Mouse (Mus musculus) left cerebral cortex, adult 6 months (tissue): ENCODE data around the gene Defb36. TPM values are rescaled to one million over a fixed set of nuclear protein-coding genes. Genes with fewer than 3 reads are reported as not detected.

Experiments used
- long read RNA-seq, 2 experiments: library from polyadenylated mRNA; unstranded; transcript quantifications; one replicate each; pipeline ENCODE4 v2.0.0; 2019 to 2020
- polyA plus RNA-seq: library from polyadenylated mRNA; unstranded; fragments of <200 nt; fragmentation: Nextera tagmentation; gene quantifications from 2 replicates; pipeline ENCODE4 v1.2.3, GENCODE M21; 2021

The Defb36 gene
- polyA plus RNA-seq, result not detected in 2 replicates
- long read RNA-seq, experiment 1, result 0 reads
- long read RNA-seq, experiment 2, result 0 reads

DNA sequence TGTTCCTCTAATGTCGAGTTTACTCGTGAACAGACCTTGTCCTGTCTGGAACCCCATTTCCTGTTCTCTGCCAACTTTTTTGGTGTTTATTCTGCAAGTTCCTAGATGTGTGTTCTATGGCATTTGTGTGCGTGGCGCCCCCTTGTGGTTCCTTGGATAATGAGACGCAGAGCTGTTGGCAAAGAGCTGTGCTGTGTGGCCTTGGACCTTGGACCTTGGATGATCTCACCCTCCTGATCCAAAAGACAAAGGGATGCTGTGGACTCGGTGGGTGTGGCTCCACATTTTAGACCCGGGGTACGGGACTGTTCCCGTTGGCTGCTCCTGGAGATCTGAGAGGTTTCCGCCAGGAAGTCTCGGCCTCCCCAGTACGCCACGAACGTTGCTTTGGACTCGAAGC is at the start of gene Defb36:
TSS of gene Defb36 (plus strand) at position 271 of the 400 bp plus-strand sequence.

DNA sequence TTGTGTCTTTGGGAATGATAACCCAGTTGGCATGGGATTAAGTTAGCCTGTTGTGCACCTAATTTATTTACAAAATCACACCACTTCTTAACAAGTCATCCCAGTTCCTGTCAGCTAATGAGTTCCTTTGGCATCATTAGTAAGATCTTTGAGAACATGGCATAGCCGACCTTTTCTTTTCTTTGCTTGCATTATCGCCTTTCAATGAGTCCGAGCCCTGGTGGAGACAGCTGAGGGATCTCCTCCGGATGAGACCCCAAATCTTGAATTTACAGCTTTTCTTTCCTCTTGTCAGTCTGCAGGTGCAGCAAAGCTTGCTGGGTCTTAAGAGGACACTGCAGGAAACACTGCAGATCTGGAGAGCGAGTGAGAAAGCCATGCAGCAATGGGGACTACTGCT is 35.1 kb upstream of the Defb36 start, which contains the start of gene Gm17416:
TSS of gene Gm17416 (plus strand) at position 301 of the 400 bp plus-strand sequence.

DNA sequence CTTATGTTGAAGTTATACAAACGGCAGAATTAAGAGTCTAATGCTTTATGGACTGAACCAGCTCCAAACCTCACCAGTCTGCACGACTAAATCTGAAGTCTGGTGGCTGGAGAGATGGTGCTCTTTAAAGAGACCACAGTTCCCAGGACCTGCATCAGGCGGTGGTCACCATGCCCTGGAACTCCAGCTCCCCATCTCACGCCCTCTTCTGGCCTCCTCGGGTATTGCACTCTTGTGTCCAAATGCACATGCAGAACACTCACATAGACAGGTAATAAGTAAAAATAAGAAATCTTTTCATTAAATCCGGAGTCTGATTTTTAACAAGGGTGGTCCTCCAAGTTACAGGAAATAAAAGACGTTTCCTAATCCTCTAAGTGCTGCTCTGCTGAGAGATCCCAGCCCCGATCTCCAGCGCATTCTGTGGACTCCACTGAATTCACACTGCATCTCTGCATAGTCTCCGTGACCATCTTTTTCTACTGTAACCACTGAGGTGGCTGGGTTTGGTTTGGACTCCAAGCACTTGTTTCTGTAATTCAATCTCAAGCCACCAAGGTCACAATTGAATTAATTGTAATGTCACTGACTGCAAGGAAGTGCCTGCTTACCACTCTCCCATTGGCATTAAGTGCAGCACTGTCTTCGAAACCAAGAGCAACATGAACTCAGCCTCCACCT is 31.9 kb upstream of the Defb36 start, which contains the start of gene Defb21:
TSS of gene Defb21 (plus strand) at position 631 of the 681 bp plus-strand sequence.

DNA sequence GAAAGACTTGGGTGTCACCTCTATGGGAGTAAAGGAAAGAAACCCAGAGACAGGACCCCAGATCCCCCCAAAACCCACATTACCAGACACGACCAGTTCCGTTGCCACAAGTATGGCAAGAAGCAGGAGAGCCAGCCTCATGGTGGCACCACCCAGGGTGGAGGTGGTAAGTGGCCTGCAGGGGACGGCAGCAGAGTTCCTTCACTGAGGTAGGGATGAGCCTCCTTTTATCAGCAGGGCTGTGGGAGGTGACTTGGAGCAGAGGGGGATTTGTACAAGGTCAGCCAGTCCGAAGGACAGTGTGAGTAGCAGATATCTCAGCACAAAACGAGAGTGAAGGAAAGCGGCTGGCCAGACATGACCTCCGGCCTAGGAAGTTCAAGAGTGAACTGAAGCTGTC is 24.0 kb upstream of the Defb36 start, which contains the start of gene Defb19:
TSS of gene Defb19 (minus strand) at position 206 of the 400 bp plus-strand sequence.

DNA sequence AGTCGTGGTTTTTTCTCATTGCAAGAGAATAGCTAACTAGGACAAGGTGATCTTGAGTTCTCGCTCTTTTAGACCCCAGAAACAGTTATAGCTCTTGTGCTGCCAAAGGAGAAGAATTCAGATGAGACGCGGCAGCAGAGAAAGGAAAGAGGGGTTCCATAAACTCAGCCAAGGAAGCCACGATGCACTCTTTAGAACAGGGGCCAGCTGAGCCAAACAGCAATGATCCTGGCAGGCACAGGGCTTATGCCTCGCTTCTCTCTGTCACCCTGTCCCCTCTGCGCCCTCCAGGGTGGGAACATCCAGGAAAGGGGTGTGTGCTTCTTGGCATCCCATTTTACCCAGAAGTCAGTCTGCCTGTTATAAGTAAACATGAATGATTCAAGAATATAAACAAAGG is 4.8 kb upstream of the Defb36 start, which contains the start of gene Defb45:
TSS of gene Defb45 (minus strand) at position 101 of the 400 bp plus-strand sequence.

DNA sequence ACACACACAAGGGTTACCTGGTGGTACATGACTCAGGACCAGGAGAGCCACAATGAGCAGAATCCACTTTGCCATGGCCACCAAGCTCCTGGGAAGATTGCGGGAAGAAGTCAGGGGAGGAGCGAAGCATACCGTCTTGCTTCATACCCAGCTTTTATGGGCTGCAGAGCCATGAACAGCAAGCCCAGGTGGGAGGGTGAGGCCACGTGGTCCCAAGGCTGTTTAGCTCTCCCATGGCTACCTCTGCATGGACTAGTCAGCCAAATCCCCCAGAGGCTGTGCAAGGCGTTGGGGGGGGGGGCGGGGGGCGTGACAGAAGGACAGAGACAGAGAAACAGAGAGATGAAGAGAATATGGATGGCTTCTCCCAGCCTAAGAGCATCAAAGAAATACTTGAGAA is 18.8 kb downstream of the Defb36 start, which contains the start of gene Defb25:
TSS of gene Defb25 (minus strand) at position 101 of the 400 bp plus-strand sequence.

DNA sequence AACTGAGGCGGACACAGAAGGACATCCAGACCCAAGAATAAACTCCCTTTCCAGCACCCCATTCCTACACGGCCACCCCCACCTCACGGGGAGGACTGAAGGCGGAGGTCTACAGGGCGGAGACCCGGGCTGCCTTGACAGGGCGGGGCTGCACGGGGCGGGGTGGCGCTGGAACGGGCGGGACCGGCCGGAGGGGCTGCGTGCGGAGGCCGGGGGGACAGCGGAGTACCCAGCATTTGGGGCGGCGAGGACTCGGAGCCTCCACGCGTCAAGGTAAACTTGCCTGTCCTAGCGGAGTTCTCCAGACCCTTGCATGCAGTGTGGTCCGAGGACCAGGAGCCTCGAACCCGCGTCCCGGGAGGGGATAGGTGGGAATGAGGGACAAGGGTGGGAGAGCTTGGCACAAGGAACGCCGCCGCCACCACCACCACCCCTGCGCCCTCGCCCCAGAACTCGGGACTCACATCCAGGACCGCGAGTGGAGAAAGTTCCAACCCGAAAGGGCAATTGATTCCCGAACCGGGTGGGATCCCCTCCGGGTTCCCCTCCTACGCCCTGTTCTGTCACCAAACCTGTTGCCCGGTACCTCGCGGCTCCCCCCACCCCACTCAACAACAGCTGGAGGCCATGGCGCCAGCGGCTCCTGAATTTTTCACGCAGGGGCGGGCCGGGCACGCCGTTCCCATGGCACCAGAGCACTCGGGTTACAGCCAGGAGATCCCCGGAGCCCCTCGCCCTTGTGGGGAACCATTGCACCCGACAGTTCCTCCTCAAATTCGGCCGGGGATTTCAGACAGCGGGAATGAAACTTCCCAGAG is 22.9 kb downstream of the Defb36 start, which contains the start of gene Rem1:
TSS of gene Rem1 (plus strand) at position 178 of the 818 bp plus-strand sequence.

Other genes with a start within 250 kb of the Defb36 start
- gene Nrsn2, start 227.7 kb upstream of the Defb36 start, polyA plus RNA-seq, result 89.7 and 118 TPM in 2 replicates
- gene Sox12, start 206.3 kb upstream of the Defb36 start, polyA plus RNA-seq, result 1.3 and 1.6 TPM in 2 replicates
- 5.9 and 6.1 TPM in 2 replicates for gene Zcchc3, start 189.3 kb upstream of the Defb36 start, polyA plus RNA-seq
- gene 6820408C15Rik, start 188.7 kb upstream of the Defb36 start, polyA plus RNA-seq, result 1.4 and 2.0 TPM in 2 replicates
- not detected in 2 replicates for gene Defb23, start 139.7 kb upstream of the Defb36 start, polyA plus RNA-seq
- gene Defb20, start 127.3 kb upstream of the Defb36 start, polyA plus RNA-seq, result not detected in 2 replicates
- not detected in 2 replicates for gene Defb22, start 114.2 kb upstream of the Defb36 start, polyA plus RNA-seq
- not detected in 2 replicates for gene Defb26, start 92.6 kb upstream of the Defb36 start, polyA plus RNA-seq
- not detected in 2 replicates for gene Defb28, start 86.1 kb upstream of the Defb36 start, polyA plus RNA-seq
- not detected in 2 replicates for gene Defb29, start 64.2 kb upstream of the Defb36 start, polyA plus RNA-seq
- gene Gm17416, start 35.0 kb upstream of the Defb36 start, polyA plus RNA-seq, result not detected in 2 replicates
- gene Defb21, start 31.6 kb upstream of the Defb36 start, polyA plus RNA-seq, result not detected in 2 replicates
- not detected in 2 replicates for gene Defb19, start 24.0 kb upstream of the Defb36 start, polyA plus RNA-seq
- gene Defb45, start 4.9 kb upstream of the Defb36 start, polyA plus RNA-seq, result not detected in 2 replicates
- gene Defb25, start 18.7 kb downstream of the Defb36 start, polyA plus RNA-seq, result not detected in 2 replicates
- gene Rem1, start 22.6 kb downstream of the Defb36 start, polyA plus RNA-seq, result 0.38 and 0.47 TPM in 2 replicates
- 53.8 and 63.9 TPM in 2 replicates for gene H13, start 65.1 kb downstream of the Defb36 start, polyA plus RNA-seq
- 19.3 and 26.8 TPM in 2 replicates for gene Mcts2, start 82.7 kb downstream of the Defb36 start, polyA plus RNA-seq
- 15.0 and 15.2 TPM in 2 replicates for gene Id1, start 131.9 kb downstream of the Defb36 start, polyA plus RNA-seq
- 6.5 and 6.9 TPM in 2 replicates for gene Cox4i2, start 149.8 kb downstream of the Defb36 start, polyA plus RNA-seq
- gene Bcl2l1, start 227.4 kb downstream of the Defb36 start, polyA plus RNA-seq, result 145 and 169 TPM in 2 replicates
- 0.74 and 1.2 TPM in 2 replicates for gene Tpx2, start 243.6 kb downstream of the Defb36 start, polyA plus RNA-seq